Mouse (Mus musculus): ENCODE measurements around the gene Gm21987. TPM values are rescaled to one million over a fixed set of nuclear protein-coding genes. Genes with fewer than 3 reads are reported as not detected.

The Gm21987 gene
- total and polyA plus RNA-seq, 3 experiments: 0.42 TPM; not detected in 2

DNA sequence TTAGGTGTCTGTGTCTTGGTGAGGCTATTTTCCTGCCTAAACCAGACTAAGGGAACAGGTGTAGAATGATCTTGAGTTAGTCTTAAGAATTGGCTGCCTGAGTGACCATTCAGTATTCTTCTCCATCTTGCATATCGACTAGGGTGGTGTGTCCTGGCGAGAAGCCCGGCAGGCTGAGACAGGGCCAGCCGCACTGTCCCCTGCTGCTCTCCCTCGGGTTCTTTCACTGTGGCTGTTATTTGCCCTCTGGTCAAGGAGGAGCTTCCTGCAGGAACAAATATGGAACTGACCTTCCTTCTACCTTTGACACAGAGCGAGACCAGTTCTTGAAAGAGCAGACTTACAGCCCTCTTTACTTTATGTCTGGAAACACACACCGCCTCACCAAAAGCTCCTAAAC, 5.2 kb downstream of the Gm21987 start:
- H3K4me3 ChIP-seq (replicated peaks in 1 of 3; ENCODE audit: low read depth in 2 of 3, low read length in 2 of 3, poor library complexity in 1 of 3): no peak overlapping the region
- no peak for DNase-seq (ENCODE audit: extremely low read depth)
- TF ChIP-seq TBP (conservative IDR thresholded peaks at IDR 0.05; ENCODE audit: low read depth, low read length): no peak
- no peak for TF ChIP-seq IRF4 (IDR thresholded peaks at IDR 0.05; ENCODE audit: low read depth, low read length)
- no peak for TF ChIP-seq GABPA (IDR thresholded peaks at IDR 0.05; ENCODE audit: insufficient replicate concordance, low read depth, low read length)
- no peak for TF ChIP-seq TCF12 (IDR thresholded peaks at IDR 0.05; ENCODE audit: low read depth, low read length)
- TF ChIP-seq POLR2AphosphoS2 (IDR thresholded peaks at IDR 0.05; ENCODE audit: low read depth, low read length): peak; percentile 1; the same call in 1 of the 2 replicates
- no peak for TF ChIP-seq POLR2A (IDR thresholded peaks at IDR 0.05; ENCODE audit: low read depth, low read length)
- TF ChIP-seq HCFC1 (IDR thresholded peaks at IDR 0.05; ENCODE audit: low read depth, low read length): no peak
- H3K9ac ChIP-seq (ENCODE audit: insufficient read depth, low read depth): no peak overlapping the region
- H3K27me3 ChIP-seq (replicated peaks): no peaks in the 10 kb centered on the region
- in situ Hi-C loops (cut with MboI; ENCODE audit: low pct_ligation_motif_present, low pct_unique_long_range_greater_than_20kb, low sequenced_read_pairs): no loop called here
- peak overlapping the region; percentile 5 for H3K27ac ChIP-seq (ENCODE audit: insufficient read depth, low read depth)
- H3K9me3 ChIP-seq (replicated peaks; ENCODE audit: low read length): no peaks in the 10 kb centered on the region
- peaks cover 38 to 71% of the 10 kb centered on the region in 2 experiments for H3K36me3 ChIP-seq (replicated peaks in 1 of 2; ENCODE audit: control insufficient read depth in 1 of 2, insufficient read depth in 1 of 2, low read length in 1 of 2)
- peaks cover 16 to 46% of the 10 kb centered on the region in 2 experiments for H3K4me1 ChIP-seq (ENCODE audit: control insufficient read depth in 1 of 2, insufficient read depth in 2 of 2)
- peaks cover 62% of the 10 kb centered on the region for H3K79me2 ChIP-seq (replicated peaks; ENCODE audit: control insufficient read depth, extremely low read depth, insufficient read depth, poor library complexity, severe bottlenecking)
- no peak overlapping the region for H3K4me2 ChIP-seq (ENCODE audit: insufficient read depth, low read depth, poor library complexity, severe bottlenecking)
- dilution Hi-C loops (cut with MboI; ENCODE audit: extremely low pct_ligation_motif_present, extremely low pct_unique_long_range_greater_than_20kb, low sequenced_read_pairs): no loop called here

DNA sequence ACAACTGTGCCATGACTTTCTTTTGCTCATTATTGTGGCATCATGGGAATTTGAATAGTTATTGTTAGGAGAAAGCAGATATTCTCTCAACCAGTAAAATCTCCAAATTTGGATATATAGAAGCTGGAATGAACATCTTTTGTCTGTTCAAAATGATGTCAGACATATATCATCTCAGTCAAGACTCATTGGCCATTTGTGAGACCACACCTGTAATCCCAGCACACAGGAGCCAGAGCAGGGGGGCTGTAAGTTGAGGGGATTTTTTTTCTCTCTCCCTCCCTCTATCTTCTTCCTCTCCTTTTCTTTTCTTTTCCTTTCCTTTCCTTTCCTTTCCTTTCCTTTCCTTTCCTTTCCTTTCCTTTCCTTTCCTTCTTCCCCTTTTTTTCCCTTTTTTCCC, 6.0 kb downstream of the Gm21987 start:
- Histone ChIP-seq H3K9me3 (replicated peaks; ENCODE audit: low read length) (peaks cover 1% of the 10 kb centered on the region), H3K79me2 (replicated peaks; ENCODE audit: control insufficient read depth, extremely low read depth, insufficient read depth, poor library complexity, severe bottlenecking) (peaks cover 54% of the 10 kb centered on the region), H3K36me3 (replicated peaks in 1 of 2; ENCODE audit: control insufficient read depth in 1 of 2, insufficient read depth in 1 of 2, low read length in 1 of 2) (peaks cover 38 to 79% of the 10 kb centered on the region in 2 experiments), H3K9ac (ENCODE audit: insufficient read depth, low read depth) (no peak overlapping the region), H3K4me1 (ENCODE audit: control insufficient read depth in 1 of 2, insufficient read depth in 2 of 2) (peaks cover 17 to 48% of the 10 kb centered on the region in 2 experiments), H3K27me3 (replicated peaks) (no peaks in the 10 kb centered on the region), H3K27ac (ENCODE audit: insufficient read depth, low read depth) (no peak overlapping the region), H3K4me2 (ENCODE audit: insufficient read depth, low read depth, poor library complexity, severe bottlenecking) (no peak overlapping the region), H3K4me3 (replicated peaks in 1 of 3; ENCODE audit: low read depth in 2 of 3, low read length in 2 of 3, poor library complexity in 1 of 3) (no peak overlapping the region)
- dilution Hi-C loops (cut with MboI; ENCODE audit: extremely low pct_ligation_motif_present, extremely low pct_unique_long_range_greater_than_20kb, low sequenced_read_pairs): no loop called here
- TF ChIP-seq ELF1 (IDR thresholded peaks at IDR 0.05; ENCODE audit: low read depth, low read length): no peak
- TF ChIP-seq ZKSCAN1 (IDR thresholded peaks at IDR 0.05; ENCODE audit: borderline replicate concordance, low read depth, low read length): no peak
- no peak for TF ChIP-seq SIN3A (IDR thresholded peaks at IDR 0.05; ENCODE audit: low read length)
- no peak for TF ChIP-seq MYC (IDR thresholded peaks at IDR 0.05; ENCODE audit: low read depth, low read length)
- TF ChIP-seq NELFE (IDR thresholded peaks at IDR 0.05; ENCODE audit: low read depth, low read length): no peak
- no peak for TF ChIP-seq MAX (IDR thresholded peaks at IDR 0.05; ENCODE audit: low read length)
- TF ChIP-seq MAFK (IDR thresholded peaks at IDR 0.05; ENCODE audit: insufficient replicate concordance, low read length): no peak
- TF ChIP-seq POLR2AphosphoS2 (IDR thresholded peaks at IDR 0.05; ENCODE audit: low read depth, low read length): no peak
- TF ChIP-seq USF2 (conservative IDR thresholded peaks at IDR 0.05; ENCODE audit: low read depth, low read length): no peak
- TF ChIP-seq ZNF384 (IDR thresholded peaks at IDR 0.05; ENCODE audit: low read depth, low read length): no peak
- TF ChIP-seq ETS1 (conservative IDR thresholded peaks at IDR 0.05; ENCODE audit: low read depth, low read length): no peak
- no peak for TF ChIP-seq CTCF (conservative IDR thresholded peaks at IDR 0.05 in 1 of 2, IDR thresholded peaks at IDR 0.05 in 1 of 2; ENCODE audit: low read depth in 2 of 2, low read length in 2 of 2)
- TF ChIP-seq RAD21 (IDR thresholded peaks at IDR 0.05; ENCODE audit: low read depth, low read length): no peak
- TF ChIP-seq TBP (conservative IDR thresholded peaks at IDR 0.05; ENCODE audit: low read depth, low read length): no peak
- no peak for TF ChIP-seq JUN (IDR thresholded peaks at IDR 0.05; ENCODE audit: insufficient read depth, low read depth, low read length)
- no peak for DNase-seq (ENCODE audit: extremely low read depth)
- in situ Hi-C loops (cut with MboI; ENCODE audit: low pct_ligation_motif_present, low pct_unique_long_range_greater_than_20kb, low sequenced_read_pairs): no loop called here

Data from CH12.LX (cell line).